Mouse (Mus musculus) right cerebral cortex, adult 2 months (tissue): ENCODE measurements around the gene Arhgef9.

Experiments
- DNase-seq, 2 experiments: peaks; one replicate each; pipeline ENCODE4 v3.0.0; 2021 to 2022; ENCODE audit warnings: low spot score in 2 of 2

The Arhgef9 gene

DNA sequence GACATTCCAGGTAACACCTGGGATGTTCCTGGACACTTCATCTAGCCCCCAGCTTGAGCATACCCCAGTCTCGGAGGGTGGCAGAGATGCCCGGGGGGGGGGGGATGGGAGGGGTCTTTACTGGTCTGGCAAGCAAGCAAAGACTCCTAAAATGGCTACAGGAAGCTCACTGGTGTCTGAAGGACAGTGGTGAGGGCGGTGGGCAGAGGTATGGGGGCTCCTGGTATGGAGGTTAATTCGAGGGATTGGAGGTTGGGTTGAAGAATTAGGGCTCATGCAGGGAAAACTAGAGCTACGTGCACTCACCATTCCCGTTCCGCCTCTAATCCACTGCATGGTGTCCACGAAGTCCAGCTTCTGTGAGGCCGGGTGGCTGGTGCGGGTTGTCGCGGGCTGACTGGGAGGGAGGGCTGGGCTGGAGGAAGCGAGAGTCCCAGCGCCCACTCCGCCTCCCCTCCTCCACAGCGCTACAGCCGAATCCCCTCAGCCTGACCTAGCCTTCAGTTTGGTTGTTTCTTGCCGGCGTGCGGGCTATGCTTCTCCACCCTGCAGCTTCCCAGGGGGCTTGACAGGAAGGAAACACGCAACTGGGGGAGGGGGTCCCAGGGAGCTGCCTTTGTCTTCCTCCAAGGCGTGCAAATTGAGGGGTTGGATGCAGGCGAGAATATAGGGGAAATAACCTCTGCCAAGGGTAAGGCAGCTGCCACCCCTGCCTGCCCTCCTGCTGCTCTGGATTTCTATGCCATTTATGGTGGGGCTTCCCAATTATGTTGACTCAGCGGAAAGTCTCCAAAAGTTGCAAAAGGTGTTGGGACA lies at the start of gene Arhgef9:
TSS of gene Arhgef9 (minus strand) at position 753 of the 816 bp plus-strand sequence.
- peak in 1 of 2 experiments; percentile 8 for DNase-seq

DNA sequence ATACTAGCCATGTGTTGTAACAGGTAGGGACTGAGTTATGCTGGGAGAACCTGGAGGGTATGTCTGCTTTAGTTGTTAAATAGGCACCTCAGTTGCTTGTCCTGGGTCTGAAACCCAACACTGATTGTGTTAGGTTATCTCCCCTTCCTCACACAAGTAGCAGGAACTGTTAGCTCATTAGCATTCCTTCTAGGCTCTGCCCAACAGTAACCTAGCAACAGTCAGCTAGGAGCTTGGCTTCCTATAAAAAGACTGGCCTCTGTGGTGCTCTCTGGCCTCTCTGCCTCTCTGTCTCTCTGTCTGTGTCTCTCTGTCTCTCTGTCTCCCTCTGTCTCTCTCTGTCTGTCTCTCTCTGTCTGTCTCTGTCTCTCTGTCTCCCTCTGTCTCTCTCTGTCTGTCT lies 42.2 kb upstream of the Arhgef9 start:
- DNase-seq, result no peak

DNA sequence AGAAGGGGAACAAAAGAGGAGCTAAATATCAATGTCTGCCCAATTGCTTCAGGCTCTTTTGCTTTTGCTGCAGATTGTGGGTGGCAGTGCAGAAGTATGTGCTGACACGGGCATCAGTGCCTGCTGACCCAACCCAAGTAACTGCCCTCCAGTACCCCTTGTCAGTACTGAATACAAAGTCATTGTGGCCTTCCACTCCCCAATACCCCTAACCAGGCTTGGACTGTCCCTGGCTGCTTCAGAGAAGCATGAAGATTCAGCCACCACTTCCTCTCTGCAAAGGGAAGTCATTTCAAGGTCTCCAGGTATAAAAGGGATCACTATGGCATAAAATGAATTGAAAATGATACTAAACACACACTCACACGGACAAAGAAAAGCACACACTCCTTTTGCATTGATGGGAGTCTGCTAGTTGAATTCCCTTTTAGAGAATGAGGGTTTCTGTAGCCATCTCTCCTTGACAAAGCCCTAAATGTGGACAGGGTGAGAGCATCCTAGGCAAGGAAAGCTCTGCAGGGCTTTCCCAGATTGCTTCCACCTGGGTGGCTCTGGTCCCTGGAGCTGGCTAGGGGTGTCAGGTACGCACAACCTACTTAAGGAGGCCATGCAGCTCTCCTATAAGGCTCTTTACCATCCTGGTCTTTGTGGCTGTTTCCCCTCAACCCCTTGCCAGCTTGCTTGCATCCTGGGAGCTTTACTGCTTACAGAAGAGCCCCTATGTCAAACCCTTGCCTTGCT lies 1.1 kb downstream of the Arhgef9 start:
- peak in 1 of 2 experiments; percentile 8 for DNase-seq

DNA sequence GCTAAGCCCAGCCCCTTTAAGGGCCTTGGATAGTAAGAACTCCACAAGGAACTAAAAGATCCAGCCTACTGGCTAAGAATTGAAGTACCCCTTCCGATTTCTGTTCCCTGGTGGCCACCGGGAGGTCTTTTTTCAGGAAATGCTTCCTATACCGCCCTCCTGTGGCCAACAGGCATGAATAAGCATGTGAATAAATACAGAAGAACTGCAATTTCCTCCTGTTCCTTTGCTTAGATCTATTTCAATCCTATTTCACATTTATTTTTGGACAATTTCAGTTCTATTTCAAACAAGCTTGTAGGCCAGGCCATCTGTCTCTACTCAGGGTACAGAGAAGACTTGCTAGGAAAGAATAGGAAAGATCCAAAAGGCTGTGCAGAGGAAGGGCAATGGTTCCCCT lies 20.7 kb downstream of the Arhgef9 start:
- DNase-seq, result peak in 1 of 2 experiments; percentile 47

DNA sequence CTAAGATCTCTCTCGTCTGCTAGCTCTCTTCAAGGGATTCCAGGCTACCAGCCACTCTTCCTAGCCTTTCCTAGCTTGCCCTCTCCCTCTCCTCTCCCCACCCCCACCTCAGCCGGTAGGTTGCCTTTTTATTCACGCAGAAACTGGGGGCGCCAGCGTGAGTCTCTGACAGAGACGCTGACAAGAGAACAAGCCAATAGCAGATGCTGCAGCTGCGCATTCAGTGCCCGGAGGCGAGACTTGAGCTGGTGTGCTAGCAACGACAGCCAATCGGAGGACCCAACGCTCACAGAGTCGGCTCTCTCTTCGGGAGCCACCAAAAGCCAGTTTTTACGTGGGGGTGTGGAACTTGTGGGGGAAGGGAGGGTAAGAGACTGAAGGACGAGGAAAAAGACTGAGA lies 30.3 kb downstream of the Arhgef9 start:
- peak; percentile 86 for DNase-seq

DNA sequence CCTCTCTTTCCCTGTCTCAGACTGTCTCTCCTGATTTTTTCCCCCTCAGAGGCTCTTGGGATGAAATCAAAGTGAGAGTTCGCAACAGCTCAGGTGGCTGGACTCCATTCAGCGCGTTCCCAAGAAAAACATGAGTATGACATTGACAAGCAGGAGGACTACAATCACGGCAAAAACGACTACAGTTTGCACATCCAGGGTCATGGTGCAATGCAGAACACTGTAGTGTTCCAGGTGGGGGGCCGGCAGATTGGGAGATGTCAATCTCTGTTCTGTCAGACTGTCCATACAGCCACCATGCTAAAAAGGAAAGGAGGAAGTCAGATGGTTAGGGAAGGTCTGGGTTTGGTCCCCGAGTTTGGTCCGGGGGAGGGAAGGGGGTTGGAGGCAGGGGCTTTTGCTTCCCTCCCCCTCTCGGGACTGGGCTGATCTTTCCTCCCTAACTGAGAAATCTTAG lies 31.0 kb downstream of the Arhgef9 start:
- no peak for DNase-seq

DNA sequence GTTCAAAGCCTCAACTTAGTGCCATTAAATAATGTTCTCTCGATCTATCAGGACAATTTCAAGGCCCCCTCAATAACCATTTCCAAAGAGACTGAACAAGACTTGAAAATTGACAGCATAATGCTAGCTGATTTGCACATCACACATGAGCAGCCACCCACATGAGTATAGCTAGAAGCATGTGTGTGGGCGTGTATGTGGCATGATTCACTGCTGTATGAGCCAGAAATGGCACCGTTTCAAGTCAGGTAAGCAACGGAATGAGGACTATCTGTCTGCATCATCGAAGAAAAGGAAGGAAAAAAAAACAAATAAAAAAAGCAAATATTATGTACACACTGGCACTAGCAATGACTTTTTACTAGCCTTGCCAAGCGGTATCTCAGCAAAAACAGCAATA lies 32.5 kb downstream of the Arhgef9 start:
- DNase-seq, result peak; percentile 49 to 56

DNA sequence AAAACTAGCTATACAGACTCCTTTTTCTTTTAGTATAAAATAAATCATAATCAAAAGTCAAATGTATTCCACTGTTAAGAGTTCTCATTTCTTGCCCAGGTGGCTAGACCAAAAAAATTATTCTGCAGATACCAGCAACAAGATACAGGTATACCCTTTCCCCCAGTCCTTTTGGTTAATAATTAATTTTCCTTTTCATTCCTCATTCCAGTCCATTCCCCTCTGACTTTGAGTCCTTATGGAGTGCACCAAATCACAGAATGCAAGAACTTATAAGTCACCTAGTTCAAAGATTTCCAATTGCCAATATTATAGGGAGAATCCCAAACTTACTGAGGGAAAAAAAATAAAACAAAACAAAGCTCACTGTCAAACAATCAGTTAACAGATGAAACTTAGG lies 33.2 kb downstream of the Arhgef9 start:
- no peak for DNase-seq

DNA sequence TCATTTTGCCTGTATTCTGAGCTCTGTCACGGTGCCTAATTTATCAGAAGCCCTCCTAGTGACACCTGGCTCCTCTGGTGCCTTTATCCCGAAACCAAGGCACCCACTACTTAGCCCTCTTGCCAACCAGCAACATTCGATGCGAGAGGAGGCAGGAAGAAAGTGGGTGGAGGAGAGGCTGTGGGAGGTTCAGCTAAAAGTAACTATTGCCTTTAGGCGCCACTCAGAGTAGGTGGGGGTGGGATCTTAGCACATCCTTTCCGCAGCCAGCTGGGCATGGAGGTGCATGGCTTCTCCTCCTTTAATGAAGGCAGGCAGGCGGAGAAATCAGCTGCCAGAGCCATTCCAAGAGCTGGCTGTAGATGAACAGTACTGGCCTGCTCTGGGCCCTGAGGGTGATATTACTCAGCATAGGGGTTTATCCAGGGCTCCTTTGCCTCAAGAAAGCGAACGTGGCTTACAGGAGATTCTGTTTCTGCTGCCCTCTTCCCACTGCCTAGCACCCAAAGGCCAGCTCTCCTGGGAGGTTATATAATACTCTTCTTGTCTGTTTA lies 39.7 kb downstream of the Arhgef9 start:
- peak; percentile 32 to 38 for DNase-seq

DNA sequence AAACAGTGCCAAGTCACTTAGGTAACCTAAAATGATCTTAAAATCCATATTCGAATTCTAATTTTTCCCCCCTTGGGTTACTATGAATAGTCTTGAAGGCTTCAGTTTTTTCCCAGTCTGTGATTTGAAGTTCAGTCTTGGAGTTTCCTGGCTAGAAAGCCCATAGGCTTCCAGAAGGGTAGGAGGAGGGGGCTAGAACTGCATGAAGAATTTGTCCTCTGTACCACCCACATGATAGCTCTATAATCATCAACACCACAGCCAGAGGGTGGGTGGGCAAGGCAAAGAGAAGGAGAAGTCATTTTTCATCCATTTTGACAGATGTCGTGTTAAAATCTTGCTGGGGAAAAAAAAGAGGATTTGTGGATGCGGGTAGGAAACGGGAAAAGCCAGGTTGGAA lies 58.0 kb downstream of the Arhgef9 start:
- no peak for DNase-seq

DNA sequence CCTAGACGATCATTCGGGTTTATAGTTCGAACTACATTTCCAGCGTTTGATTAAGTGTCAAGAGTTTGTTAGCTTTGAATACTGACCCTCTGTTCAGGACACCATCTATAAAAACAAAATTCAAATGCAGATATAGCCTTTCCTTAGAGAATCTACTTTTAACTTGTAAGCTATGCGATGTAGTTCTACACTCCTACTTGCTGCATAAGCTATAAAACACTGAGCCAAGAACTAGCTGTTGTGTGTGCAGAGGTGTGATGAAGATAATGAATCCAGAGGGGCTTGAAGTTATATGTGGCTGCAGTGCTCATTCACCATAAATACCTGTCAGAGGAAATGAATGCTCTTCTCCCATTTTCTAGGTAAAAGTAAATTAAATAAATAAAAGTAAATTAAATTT lies 63.2 kb downstream of the Arhgef9 start:
- no peak for DNase-seq

DNA sequence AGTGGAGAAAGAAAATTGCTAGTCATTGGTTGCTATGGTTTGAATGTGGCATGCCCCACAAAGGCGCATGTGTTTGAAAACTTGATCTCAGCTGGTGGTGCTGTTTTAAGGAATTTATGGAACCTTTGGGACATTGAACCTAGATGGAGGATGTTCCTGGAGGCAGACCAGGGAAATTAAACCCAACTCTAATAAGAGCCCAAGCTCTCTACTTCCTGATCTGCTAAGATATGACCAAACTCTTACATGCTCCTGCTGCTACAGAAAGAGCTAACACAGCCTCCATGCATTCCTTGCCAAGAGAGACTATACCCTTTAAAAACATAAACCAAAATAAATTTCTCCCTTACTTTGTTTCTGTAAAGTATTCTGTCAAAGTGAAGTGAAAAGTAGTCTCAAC lies 63.7 kb downstream of the Arhgef9 start:
- no peak for DNase-seq

DNA sequence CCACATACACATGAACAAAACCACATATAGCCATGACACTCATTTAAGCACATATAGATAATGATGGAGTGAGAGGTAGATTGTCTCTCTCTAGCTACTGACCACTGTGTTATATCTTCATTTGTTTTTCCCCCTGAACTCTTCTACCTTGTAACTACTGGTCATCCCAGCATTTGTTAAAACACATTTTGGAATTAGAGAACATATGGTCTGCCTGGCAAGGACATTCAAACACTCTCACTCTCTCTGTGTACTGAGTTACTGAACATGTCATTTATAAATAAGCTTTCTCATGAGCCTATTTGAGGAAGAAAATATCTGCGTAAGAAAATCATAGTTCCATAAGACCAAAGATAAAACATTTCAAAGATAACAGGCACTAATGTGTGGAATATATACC lies 64.9 kb downstream of the Arhgef9 start:
- no peak for DNase-seq

DNA sequence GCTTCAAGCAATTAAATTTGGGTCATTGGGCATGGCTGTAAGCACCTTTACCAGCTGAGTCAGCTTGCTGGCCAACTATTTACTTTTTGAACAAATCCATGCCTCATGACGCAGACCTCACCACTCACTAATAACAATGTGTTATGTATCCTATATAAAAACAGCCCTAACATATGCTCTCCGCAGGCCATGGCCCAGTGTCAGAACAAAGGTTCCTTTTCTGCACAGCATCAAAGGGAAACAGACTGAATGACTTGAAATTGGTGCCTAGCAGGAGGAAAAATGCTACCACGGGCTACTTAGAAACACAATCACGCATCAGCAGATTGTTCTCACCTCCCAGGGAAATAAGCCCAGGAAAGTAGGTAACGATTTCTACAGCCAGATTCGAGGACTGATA lies 73.2 kb downstream of the Arhgef9 start:
- DNase-seq, result no peak

DNA sequence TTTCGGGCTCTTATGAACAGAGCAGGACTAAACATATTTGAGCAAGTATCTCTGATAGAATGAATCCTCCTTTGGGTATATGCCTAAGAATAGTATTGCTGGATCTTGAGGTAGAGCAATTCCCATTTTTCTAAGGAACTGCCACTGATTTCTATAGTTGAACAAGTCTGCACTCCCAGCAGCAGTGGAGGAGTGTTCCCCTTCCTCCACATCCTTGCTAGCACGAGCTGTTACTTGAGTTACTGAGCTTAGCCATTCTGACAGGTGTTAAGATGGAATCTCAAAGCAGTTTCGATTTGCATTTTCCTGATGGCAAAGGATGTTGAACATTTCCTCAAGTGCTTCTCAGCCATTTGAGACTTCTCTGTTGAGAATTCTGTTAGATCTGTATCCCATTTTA lies 92.3 kb downstream of the Arhgef9 start:
- DNase-seq, result peak in 1 of 2 experiments; percentile 6

DNA sequence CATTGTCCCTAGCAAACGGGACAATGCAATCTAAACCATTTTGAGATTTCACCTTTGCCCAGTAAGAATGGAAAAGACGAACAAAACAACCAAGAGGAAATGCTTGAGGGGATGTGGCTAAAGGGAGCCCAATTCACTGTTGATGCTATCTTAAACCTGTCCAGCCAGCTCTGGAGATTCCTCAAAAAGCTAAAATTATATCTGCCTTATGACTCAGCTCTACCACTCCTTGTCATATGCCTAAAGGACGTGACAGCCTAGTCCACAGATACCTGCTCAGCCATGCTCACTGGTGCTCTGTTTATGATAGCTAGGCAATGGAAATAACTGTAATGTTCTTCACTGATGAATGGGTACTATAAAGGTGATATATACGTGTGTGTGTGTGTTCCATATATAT lies 109.0 kb downstream of the Arhgef9 start:
- DNase-seq, result no peak

DNA sequence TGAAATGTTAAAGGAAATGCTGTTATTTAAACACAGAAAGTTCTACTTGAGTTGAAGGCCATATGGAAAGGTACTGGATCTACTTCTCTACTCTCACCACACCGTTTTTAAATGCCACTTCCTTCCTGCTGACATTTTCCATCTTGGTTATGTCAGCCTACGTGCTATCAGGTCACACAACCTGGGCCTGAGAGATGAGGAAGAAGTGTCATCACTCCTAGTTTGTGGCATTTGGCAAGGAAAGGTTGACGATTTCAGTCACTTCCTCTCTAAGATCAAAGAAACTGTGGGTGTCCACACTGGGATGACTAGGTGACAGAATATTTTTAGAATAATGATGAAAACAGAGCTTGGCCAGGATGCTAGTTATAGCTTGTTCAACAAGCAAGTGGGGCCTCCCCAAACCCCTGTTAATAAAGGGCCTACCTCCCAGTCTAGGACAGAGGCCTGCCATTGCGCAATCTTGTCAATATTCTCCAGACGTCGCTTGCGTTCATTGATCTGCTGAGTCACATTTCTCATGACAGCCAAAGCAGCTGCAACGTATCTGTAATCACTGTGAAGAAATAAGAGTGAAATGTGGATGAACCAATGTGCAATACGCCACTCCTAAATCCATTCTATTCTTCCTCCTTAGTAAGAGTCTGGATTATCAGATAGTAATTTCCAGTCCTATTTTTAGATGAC lies 119.5 kb downstream of the Arhgef9 start:
- DNase-seq, result no peak

DNA sequence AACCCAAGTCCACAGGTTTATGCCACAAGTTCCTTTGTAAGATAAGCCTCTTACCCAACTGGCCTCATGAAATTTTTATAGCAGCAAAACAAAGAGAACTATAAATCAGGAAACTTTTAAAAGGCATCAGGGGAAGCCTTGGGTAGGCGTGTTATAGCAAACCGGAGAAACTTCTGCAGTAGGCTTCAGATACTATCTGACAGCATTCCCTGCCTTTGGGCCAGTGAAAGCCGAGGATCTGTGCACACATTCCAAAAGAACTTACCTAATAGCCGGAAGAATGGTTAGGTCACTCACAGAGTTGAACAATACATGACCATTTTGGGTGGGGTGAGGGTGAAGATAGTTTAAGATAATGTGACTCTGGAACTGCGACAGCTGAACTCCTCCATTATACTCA lies 168.7 kb downstream of the Arhgef9 start:
- DNase-seq, result no peak

DNA sequence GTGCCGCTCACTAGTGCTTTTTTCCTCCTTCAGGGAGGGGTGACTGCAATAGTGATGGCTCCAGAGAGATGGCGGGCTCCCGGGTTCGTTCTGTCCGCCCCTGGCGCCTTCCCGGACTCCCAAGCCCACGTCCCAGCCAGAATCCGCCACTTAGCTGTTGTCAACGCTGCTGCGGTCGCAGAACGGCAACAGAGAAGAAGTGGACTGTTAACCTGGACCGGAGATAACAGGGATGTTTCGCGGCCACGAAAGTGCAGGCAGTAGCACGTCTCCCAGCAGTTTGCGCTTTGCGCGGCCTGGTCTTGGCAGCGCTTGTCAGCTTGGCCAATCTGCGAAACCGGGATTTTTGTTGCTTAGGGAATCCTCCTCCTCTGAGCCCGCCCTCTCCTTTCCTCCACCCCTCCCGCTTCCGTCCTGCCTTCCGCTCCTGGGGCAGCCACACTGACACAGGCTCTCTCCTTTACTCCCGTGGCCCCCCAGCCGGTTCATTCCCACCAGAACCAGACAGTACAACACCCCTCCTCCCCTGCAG lies 170.2 kb downstream of the Arhgef9 start, which contains the start of gene Spin4:
TSS of gene Spin4 (minus strand) at position 322 of the 532 bp plus-strand sequence.
- DNase-seq, result peak; percentile 59 to 68

DNA sequence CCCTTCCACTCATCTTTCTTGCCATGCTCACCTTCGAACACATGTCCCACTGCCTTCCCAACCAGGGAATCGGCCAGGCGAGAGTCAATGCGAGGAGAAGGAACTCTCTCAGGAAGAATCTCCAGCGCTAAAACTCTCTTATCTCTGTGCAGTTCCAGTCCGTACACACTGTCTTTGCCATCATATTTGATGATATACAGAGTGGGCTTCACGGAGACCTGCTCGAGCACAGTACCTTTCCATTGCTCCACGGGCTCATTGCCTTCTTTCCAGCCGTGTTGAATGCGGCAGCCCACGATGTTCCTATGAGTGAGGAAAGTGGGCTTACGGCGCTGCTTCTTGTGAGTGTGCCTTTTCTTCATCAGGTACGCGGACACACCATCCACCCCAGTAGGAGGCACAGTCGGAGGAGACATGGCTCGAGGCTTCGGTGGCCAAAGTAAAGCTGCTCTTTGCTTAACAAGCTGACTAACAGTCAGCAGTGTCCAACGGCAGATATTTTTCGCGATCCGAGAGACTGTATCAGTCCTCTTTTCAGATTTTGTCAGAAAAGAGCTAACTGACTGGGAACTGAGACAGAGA lies 170.8 kb downstream of the Arhgef9 start:
- DNase-seq, result peak in 1 of 2 experiments; percentile 35

DNA sequence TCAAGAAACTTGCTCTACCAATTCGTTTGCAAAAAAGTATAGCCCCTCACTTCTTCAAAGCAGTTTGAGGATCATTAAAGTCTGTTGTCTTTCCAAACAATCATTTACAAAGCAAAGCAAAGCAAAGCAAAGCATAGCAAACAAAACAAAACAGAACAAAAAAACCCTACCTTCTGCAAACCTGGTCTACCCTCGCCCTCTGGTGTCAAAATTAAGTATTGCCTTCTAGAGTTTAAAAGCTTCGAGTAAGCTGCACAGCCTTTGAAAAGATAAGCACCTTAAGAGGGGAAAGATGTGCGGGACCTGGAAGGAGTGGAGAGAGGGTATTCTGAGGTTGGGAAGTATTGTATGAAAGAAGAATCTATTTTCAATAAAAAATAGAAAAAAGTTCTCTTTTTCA lies 184.6 kb downstream of the Arhgef9 start:
- no peak for DNase-seq
